Mouse (Mus musculus): Measurements from ENCODE around the gene Aig1. TPM values are rescaled to one million over a fixed set of nuclear protein-coding genes. Genes with fewer than 3 reads are reported as not detected.

Gene Aig1
- total and polyA plus RNA-seq, 3 experiments = 54.5 to 71.0 (median 62.8) TPM

- Histone ChIP-seq H3K27me3 (ENCODE audit: control insufficient read depth, insufficient read depth, low read length) (no peaks in the 10 kb centered on the region), H3K4me1 (ENCODE audit: control insufficient read depth, insufficient read depth, low read length) (no peaks in the 10 kb centered on the region), H3K4me3 (no peak overlapping the region), H3K36me3 (ENCODE audit: control insufficient read depth, insufficient read depth, low read length) (no peaks in the 10 kb centered on the region), H3K27ac (no peak overlapping the region), H3K9ac (ENCODE audit: low read depth, low read length) (no peak overlapping the region), H3K79me2 (replicated peaks; ENCODE audit: control insufficient read depth, insufficient read depth, low read length) (no peaks in the 10 kb centered on the region)
- no peak for TF ChIP-seq POLR2A (IDR thresholded peaks at IDR 0.05; ENCODE audit: insufficient read depth, low read depth, low read length)
- no peak for TF ChIP-seq CTCF (IDR thresholded peaks at IDR 0.05)
- no peak for TF ChIP-seq EP300 (IDR thresholded peaks at IDR 0.05; ENCODE audit: insufficient read depth, low read depth, low read length)
- intact Hi-C loops (cut with DNase I) = no loop called here
- DNase-seq = no peak
- WGBS = 59% methylated on average over 10 of the region's 10 CpGs
Measured at GRCm38 (mm10) chr10:13874301-13875037, 5.7 kb upstream of the Aig1 start.

DNA sequence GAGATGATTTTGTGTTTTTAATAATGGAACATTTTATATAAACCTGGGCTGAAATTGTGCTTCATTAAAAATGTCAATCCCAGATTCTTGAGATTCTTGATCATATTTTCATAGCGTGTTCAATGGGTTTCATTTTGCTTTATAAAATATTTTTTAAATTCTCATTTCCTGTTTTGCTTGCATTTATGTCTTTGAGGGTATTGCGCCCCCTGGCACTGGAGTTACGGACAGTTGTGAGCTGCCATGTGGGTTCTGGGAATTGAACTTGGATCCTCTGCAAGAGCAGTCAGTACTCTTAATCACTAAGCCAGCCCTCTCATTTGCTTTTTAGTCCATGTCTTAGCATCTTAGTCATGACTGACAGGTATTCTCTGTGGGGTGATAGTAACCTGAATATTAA lies 1.8 kb upstream of the Aig1 start:
- H3K27ac ChIP-seq = no peak overlapping the region
- no peak overlapping the region for H3K9ac ChIP-seq (ENCODE audit: low read depth, low read length)
- H3K79me2 ChIP-seq (replicated peaks; ENCODE audit: control insufficient read depth, insufficient read depth, low read length) = no peaks in the 10 kb centered on the region; the same call in 1 of the 2 replicates
- TF ChIP-seq EP300 (IDR thresholded peaks at IDR 0.05; ENCODE audit: insufficient read depth, low read depth, low read length) = no peak
- TF ChIP-seq POLR2A (IDR thresholded peaks at IDR 0.05; ENCODE audit: insufficient read depth, low read depth, low read length) = no peak
- TF ChIP-seq CTCF (IDR thresholded peaks at IDR 0.05) = no peak
- no peak overlapping the region for H3K4me3 ChIP-seq
- H3K4me1 ChIP-seq (ENCODE audit: control insufficient read depth, insufficient read depth, low read length) = peaks cover 7% of the 10 kb centered on the region
- intact Hi-C loops (cut with DNase I) = no loop called here
- H3K36me3 ChIP-seq (ENCODE audit: control insufficient read depth, insufficient read depth, low read length) = no peaks in the 10 kb centered on the region
- H3K27me3 ChIP-seq (ENCODE audit: control insufficient read depth, insufficient read depth, low read length) = no peaks in the 10 kb centered on the region
- WGBS = 88% methylated on average over 3 of the region's 3 CpGs
- no peak for DNase-seq

DNA sequence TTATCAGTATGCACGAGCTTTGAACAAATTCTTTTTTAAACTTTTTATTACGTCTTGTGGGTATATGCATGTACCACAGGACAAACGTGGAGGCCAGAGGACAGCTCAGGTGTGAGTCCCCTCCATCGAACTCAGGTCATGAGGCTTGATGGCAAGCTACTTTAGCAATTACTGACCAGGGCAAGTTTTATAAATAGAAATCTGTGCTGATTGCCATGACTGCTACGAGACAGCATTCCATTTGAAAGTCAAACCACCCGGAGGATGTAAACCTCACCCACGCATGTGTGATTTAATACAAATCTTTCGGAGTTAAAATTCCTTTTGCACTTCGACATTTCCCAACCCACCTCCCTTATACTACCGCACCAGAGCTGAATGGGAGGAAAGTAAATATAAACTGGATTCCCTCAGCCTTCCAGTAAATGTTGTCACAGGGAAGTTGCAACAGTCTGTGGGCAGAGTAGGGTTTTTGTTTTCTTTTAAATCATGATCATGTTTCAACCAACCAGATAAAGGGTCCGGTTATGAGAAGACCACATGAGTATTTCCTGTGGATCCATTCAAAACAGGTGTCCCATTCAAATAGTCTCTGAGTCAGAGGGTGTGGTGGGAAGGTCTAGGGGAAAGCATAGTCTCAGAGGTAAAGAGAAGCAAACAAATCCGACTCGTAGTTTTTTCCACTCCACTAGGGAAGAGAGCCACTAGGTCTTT lies 699 bp upstream of the Aig1 start:
- Histone ChIP-seq H3K36me3 (ENCODE audit: control insufficient read depth, insufficient read depth, low read length) (no peaks in the 10 kb centered on the region), H3K4me1 (ENCODE audit: control insufficient read depth, insufficient read depth, low read length) (peaks cover 7% of the 10 kb centered on the region), H3K27ac (peak overlapping the region; percentile 91), H3K9ac (ENCODE audit: low read depth, low read length) (no peak overlapping the region; the same call in 1 of the 2 replicates), H3K27me3 (ENCODE audit: control insufficient read depth, insufficient read depth, low read length) (no peaks in the 10 kb centered on the region), H3K79me2 (replicated peaks; ENCODE audit: control insufficient read depth, insufficient read depth, low read length) (no peaks in the 10 kb centered on the region; the same call in 1 of the 2 replicates), H3K4me3 (peak overlapping the region; percentile 63)
- WGBS = 14% methylated on average over 13 of the region's 13 CpGs
- TF ChIP-seq EP300 (IDR thresholded peaks at IDR 0.05; ENCODE audit: insufficient read depth, low read depth, low read length) (no peak), CTCF (IDR thresholded peaks at IDR 0.05) (no peak), POLR2A (IDR thresholded peaks at IDR 0.05; ENCODE audit: insufficient read depth, low read depth, low read length) (no peak)
- intact Hi-C loops (cut with DNase I) = loop anchor here (5.0 kb wide), 1 partner anchor 307 kb away; no protein-coding TSS in a partner anchor
- peak in 1 of 2 experiments; percentile 23 for DNase-seq

DNA sequence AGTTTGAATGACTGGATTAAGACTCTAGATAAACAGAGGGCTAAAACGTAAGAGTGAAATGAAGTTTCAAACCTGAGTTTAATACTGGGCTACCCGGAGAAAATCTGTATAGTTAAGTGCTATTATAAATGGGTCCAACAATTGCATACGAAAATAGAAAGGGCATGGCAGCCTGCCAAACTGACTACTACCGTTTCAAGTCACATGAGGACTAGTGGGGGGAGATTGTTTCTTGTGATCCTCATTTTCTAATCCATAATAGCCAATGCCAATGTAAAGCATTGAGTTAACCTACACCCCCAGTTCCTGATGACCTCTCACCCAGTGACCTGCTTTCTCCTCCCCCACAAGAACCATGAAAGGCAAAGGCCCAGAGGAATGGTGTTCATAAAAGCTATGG lies 2.4 kb downstream of the Aig1 start:
- H3K4me1 ChIP-seq (ENCODE audit: control insufficient read depth, insufficient read depth, low read length) = peaks cover 7% of the 10 kb centered on the region
- TF ChIP-seq EP300 (IDR thresholded peaks at IDR 0.05; ENCODE audit: insufficient read depth, low read depth, low read length) = no peak
- no peak for TF ChIP-seq CTCF (IDR thresholded peaks at IDR 0.05)
- no peak for TF ChIP-seq POLR2A (IDR thresholded peaks at IDR 0.05; ENCODE audit: insufficient read depth, low read depth, low read length)
- intact Hi-C loops (cut with DNase I) = loop anchor here (2.0 to 5.0 kb wide), 2 partner anchors 98 to 304 kb away; no protein-coding TSS in a partner anchor
- no peaks in the 10 kb centered on the region; the same call in 1 of the 2 replicates for H3K79me2 ChIP-seq (replicated peaks; ENCODE audit: control insufficient read depth, insufficient read depth, low read length)
- H3K36me3 ChIP-seq (ENCODE audit: control insufficient read depth, insufficient read depth, low read length) = no peaks in the 10 kb centered on the region
- DNase-seq = peak; percentile 52 to 58
- H3K27ac ChIP-seq = peak overlapping the region; percentile 91
- WGBS = 16% methylated on average over 4 of the region's 4 CpGs
- H3K27me3 ChIP-seq (ENCODE audit: control insufficient read depth, insufficient read depth, low read length) = no peaks in the 10 kb centered on the region
- H3K9ac ChIP-seq (ENCODE audit: low read depth, low read length) = no peak overlapping the region
- peak overlapping the region; percentile 10; the same call in 1 of the 2 replicates for H3K4me3 ChIP-seq

- intact Hi-C loops (cut with DNase I) = no loop called here
- peak; percentile 17 to 28 for DNase-seq
- H3K27ac ChIP-seq = no peak overlapping the region
Measured at GRCm38 (mm10) chr10:13861115-13861909, 7.5 kb downstream of the Aig1 start.

More at GRCm38 (mm10) chr10:13861115-13861909, 7.5 kb downstream of the Aig1 start:
- Histone ChIP-seq H3K9ac (ENCODE audit: low read depth, low read length) (no peak overlapping the region), H3K27me3 (ENCODE audit: control insufficient read depth, insufficient read depth, low read length) (no peaks in the 10 kb centered on the region), H3K36me3 (ENCODE audit: control insufficient read depth, insufficient read depth, low read length) (no peaks in the 10 kb centered on the region; the same call in 1 of the 2 replicates), H3K4me3 (no peak overlapping the region), H3K4me1 (ENCODE audit: control insufficient read depth, insufficient read depth, low read length) (no peaks in the 10 kb centered on the region; the same call in 1 of the 2 replicates), H3K79me2 (replicated peaks; ENCODE audit: control insufficient read depth, insufficient read depth, low read length) (no peaks in the 10 kb centered on the region; the same call in 1 of the 2 replicates)
- no peak for TF ChIP-seq POLR2A (IDR thresholded peaks at IDR 0.05; ENCODE audit: insufficient read depth, low read depth, low read length)
- no peak for TF ChIP-seq EP300 (IDR thresholded peaks at IDR 0.05; ENCODE audit: insufficient read depth, low read depth, low read length)
- TF ChIP-seq CTCF (IDR thresholded peaks at IDR 0.05) = no peak
- 44% methylated on average over 11 of the region's 11 CpGs for WGBS
